Mouse (Mus musculus) olfactory bulb, adult 2 months (tissue): Measurements from ENCODE around the gene Sppl3.

ENCODE experiments used
- CTCF ChIP-seq: fragments of 200-500 bp; IDR thresholded peaks from 2 replicates; pipeline ENCODE4 v1.5.1; 2012; ENCODE audit warnings: low read depth, mild to moderate bottlenecking, low read length, moderate library complexity; ENCODE audit not compliant: insufficient read depth
- POLR2A ChIP-seq: fragments of 200-500 bp; IDR thresholded peaks from 2 replicates; pipeline ENCODE4 v1.6.1; 2012; ENCODE audit warnings: mild to moderate bottlenecking, low read depth, low read length, moderate library complexity; ENCODE audit not compliant: insufficient read depth

DNA sequence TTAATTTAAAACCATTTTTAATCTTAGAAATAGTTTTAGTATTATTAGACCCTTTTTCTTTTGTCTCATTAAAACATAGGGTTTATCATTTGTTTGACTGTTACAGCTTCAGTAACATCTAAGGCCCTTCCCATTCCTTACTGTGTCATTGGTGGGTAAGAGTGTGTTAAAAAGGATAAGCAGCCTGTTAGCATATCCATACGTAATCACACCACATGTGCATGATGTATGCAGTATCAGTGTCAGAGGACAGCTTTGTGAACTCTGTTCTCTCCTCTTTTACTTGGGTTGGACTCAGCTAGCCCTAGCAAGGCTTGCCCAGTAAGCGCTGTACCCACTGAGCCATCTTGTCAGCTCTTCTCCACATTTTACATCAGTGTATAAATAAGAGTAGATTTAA lies 26.2 kb downstream of the Sppl3 start:
- no peak for TF ChIP-seq POLR2A
- no peak for TF ChIP-seq CTCF
